Mouse (Mus musculus) cerebellum, adult 11 months (tissue): ENCODE measurements around the gene Casq2.
"Not testable (repeated sequence)": the region's sequence is repeated elsewhere in the genome, so short reads cannot be mapped to it uniquely, and the experiment has no call there.

Source experiments
- DNase-seq: peaks from one replicate; pipeline ENCODE4 v3.0.0; 2022

Casq2 gene

GRCm38 (mm10) chr3:102137158-102137557 lies 50.9 kb downstream of the Casq2 start:
- no peak for DNase-seq

- no peak for DNase-seq
Measured at GRCm38 (mm10) chr3:102138899-102139298, 52.7 kb downstream of the Casq2 start.

- no peak for DNase-seq
Measured at GRCm38 (mm10) chr3:102140606-102141005, 54.4 kb downstream of the Casq2 start.

- DNase-seq, result no peak
Measured at GRCm38 (mm10) chr3:102141451-102141850, 55.2 kb downstream of the Casq2 start.

GRCm38 (mm10) chr3:102141893-102142292 lies 55.7 kb downstream of the Casq2 start:
- DNase-seq, result no peak

GRCm38 (mm10) chr3:102142947-102143346 lies 56.7 kb downstream of the Casq2 start:
- DNase-seq, result no peak

GRCm38 (mm10) chr3:102143536-102143935 lies 57.3 kb downstream of the Casq2 start:
- no peak for DNase-seq

GRCm38 (mm10) chr3:102144401-102144800 lies 58.2 kb downstream of the Casq2 start:
- no peak for DNase-seq

- no peak for DNase-seq
Measured at GRCm38 (mm10) chr3:102145645-102146386, 59.6 kb downstream of the Casq2 start.

GRCm38 (mm10) chr3:102146428-102146827 lies 60.2 kb downstream of the Casq2 start:
- no peak for DNase-seq

- DNase-seq, result no peak
Measured at GRCm38 (mm10) chr3:102147189-102147588, 61.0 kb downstream of the Casq2 start.

GRCm38 (mm10) chr3:102149941-102150340 lies 63.7 kb downstream of the Casq2 start:
- no peak for DNase-seq

- DNase-seq, result no peak
Measured at GRCm38 (mm10) chr3:102151850-102152249, 65.6 kb downstream of the Casq2 start.

- DNase-seq, result no peak
Measured at GRCm38 (mm10) chr3:102152471-102152870, 66.3 kb downstream of the Casq2 start.

GRCm38 (mm10) chr3:102152872-102153271 lies 66.7 kb downstream of the Casq2 start:
- no peak for DNase-seq

- no peak for DNase-seq
Measured at GRCm38 (mm10) chr3:102154107-102154506, 67.9 kb downstream of the Casq2 start.

- no peak for DNase-seq
Measured at GRCm38 (mm10) chr3:102156737-102157136, 70.5 kb downstream of the Casq2 start.

GRCm38 (mm10) chr3:102157652-102158051 lies 71.4 kb downstream of the Casq2 start:
- DNase-seq, result no peak

GRCm38 (mm10) chr3:102158759-102159422 lies 72.7 kb downstream of the Casq2 start:
- no peak for DNase-seq

GRCm38 (mm10) chr3:102159423-102160325 lies 73.5 kb downstream of the Casq2 start:
- DNase-seq, result no peak

GRCm38 (mm10) chr3:102163861-102164260 lies 77.6 kb downstream of the Casq2 start:
- DNase-seq, result not testable (repeated sequence)

GRCm38 (mm10) chr3:102164911-102165310 lies 78.7 kb downstream of the Casq2 start:
- DNase-seq, result no peak

GRCm38 (mm10) chr3:102165536-102166286 lies 79.5 kb downstream of the Casq2 start:
- DNase-seq, result no peak
